Mouse (Mus musculus): ENCODE data around the gene Ahcyl2. TPM values are rescaled to one million over a fixed set of nuclear protein-coding genes. Genes with fewer than 3 reads are reported as not detected.

The Ahcyl2 gene
- polyA plus RNA-seq, 1 experiment from 2014 or later, result 17.1 TPM

DNA sequence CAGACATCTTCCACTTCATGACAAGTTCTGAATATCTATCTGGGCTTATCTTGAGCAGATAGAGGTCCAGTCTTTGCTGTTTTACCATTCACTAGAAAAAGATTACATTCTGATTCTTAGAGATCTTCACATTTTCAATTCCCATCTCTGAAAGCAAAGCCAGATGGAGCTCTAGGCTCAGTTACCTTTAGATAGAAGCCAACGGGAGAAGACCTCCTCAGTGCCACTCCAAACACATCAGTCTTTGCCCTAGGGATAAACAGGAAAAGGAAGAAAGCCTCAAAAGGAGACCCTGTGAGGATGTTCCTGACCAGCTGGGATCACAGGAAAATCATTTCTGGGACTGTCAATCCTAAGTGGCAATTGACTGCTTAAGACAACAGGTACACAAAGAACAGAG lies 145.9 kb downstream of the Ahcyl2 start:
- Histone ChIP-seq H3K4me1 (ENCODE audit: insufficient read depth, low read depth, low read length) (peaks cover 10% of the 10 kb centered on the region; the same call in 1 of the 2 replicates), H3K27ac (ENCODE audit: low read length) (no peak overlapping the region), H3K36me3 (ENCODE audit: insufficient read depth, low read length) (no peaks in the 10 kb centered on the region), H3K27me3 (replicated peaks; ENCODE audit: insufficient read depth, low read length) (peaks cover 7% of the 10 kb centered on the region; the same call in 1 of the 2 replicates), H3K4me2 (replicated peaks; ENCODE audit: low read depth, low read length) (no peak overlapping the region), H3K9ac (replicated peaks; ENCODE audit: low read depth) (no peak overlapping the region), H3K9me3 (ENCODE audit: low read length) (no peaks in the 10 kb centered on the region), H3K4me3 (ENCODE audit: low read depth, low read length) (no peak overlapping the region)
- DNase-seq (ENCODE audit: low spot score) (no peak), ATAC-seq (no peak)
- 8% methylated on average over 1 of the region's 1 CpGs for WGBS
- TF ChIP-seq CTCF (IDR thresholded peaks at IDR 0.05) (peak; percentile 26), EP300 (IDR thresholded peaks at IDR 0.05) (no peak)

DNA sequence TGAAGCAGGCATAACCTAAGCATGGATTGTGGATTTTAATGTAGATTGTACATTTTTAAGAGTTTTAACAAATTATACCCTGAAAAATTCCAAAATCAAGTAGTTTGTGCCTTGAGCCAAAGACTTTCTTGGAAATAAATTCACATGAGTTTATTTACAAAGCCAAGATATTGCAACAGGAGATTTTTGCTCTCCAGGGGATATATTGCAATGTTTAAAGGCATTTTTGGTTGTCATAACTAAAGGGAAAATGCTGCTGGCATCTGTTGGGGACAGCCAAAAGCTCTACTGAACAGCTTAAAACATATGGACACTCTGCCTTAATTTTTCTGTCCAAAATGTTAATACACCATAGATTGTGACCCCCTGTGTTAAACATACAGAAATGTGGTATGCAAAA lies 146.3 kb downstream of the Ahcyl2 start:
- no peak overlapping the region for H3K4me2 ChIP-seq (replicated peaks; ENCODE audit: low read depth, low read length)
- H3K4me3 ChIP-seq (ENCODE audit: low read depth, low read length), result no peak overlapping the region
- H3K9ac ChIP-seq (replicated peaks; ENCODE audit: low read depth), result no peak overlapping the region
- H3K27me3 ChIP-seq (replicated peaks; ENCODE audit: insufficient read depth, low read length), result peaks cover 8% of the 10 kb centered on the region; the same call in 1 of the 2 replicates
- no peak overlapping the region for H3K27ac ChIP-seq (ENCODE audit: low read length)
- H3K9me3 ChIP-seq (ENCODE audit: low read length), result no peaks in the 10 kb centered on the region
- DNase-seq (ENCODE audit: low spot score) (peak; percentile 59), ATAC-seq (no peak)
- no peaks in the 10 kb centered on the region for H3K36me3 ChIP-seq (ENCODE audit: insufficient read depth, low read length)
- peaks cover 10% of the 10 kb centered on the region; the same call in 1 of the 2 replicates for H3K4me1 ChIP-seq (ENCODE audit: insufficient read depth, low read depth, low read length)
- no peak for TF ChIP-seq CTCF (IDR thresholded peaks at IDR 0.05)
- TF ChIP-seq EP300 (IDR thresholded peaks at IDR 0.05), result no peak

DNA sequence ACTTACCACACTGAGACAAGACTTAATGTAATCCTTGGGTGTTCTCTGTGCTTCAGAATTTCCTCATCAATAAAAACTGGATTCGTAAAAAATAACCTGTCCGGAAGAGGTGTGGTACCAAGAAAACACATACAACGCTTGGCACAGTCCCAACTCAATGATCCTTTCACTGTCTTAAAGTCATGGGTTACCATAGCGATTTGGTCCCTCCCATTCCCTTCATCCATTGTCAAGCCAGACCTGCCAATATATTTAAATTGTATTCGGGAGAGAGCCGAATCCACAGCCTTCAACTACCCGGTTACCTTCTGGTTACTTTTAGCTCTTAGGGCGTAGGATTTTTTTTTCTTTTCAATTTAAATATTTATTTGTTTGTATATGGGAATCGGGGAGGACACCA lies 148.0 kb downstream of the Ahcyl2 start:
- Histone ChIP-seq H3K36me3 (ENCODE audit: insufficient read depth, low read length) (no peaks in the 10 kb centered on the region), H3K27me3 (replicated peaks; ENCODE audit: insufficient read depth, low read length) (peaks cover 8% of the 10 kb centered on the region; the same call in 1 of the 2 replicates), H3K9me3 (ENCODE audit: low read length) (no peaks in the 10 kb centered on the region), H3K9ac (replicated peaks; ENCODE audit: low read depth) (no peak overlapping the region), H3K27ac (ENCODE audit: low read length) (no peak overlapping the region), H3K4me2 (replicated peaks; ENCODE audit: low read depth, low read length) (peak overlapping the region; percentile 99), H3K4me3 (ENCODE audit: low read depth, low read length) (no peak overlapping the region), H3K4me1 (ENCODE audit: insufficient read depth, low read depth, low read length) (peaks cover 10% of the 10 kb centered on the region; the same call in 1 of the 2 replicates)
- DNase-seq (ENCODE audit: low spot score) (no peak), ATAC-seq (no peak)
- no peak for TF ChIP-seq CTCF (IDR thresholded peaks at IDR 0.05)
- no peak for TF ChIP-seq EP300 (IDR thresholded peaks at IDR 0.05)
- 40% methylated on average over 9 of the region's 9 CpGs for WGBS

DNA sequence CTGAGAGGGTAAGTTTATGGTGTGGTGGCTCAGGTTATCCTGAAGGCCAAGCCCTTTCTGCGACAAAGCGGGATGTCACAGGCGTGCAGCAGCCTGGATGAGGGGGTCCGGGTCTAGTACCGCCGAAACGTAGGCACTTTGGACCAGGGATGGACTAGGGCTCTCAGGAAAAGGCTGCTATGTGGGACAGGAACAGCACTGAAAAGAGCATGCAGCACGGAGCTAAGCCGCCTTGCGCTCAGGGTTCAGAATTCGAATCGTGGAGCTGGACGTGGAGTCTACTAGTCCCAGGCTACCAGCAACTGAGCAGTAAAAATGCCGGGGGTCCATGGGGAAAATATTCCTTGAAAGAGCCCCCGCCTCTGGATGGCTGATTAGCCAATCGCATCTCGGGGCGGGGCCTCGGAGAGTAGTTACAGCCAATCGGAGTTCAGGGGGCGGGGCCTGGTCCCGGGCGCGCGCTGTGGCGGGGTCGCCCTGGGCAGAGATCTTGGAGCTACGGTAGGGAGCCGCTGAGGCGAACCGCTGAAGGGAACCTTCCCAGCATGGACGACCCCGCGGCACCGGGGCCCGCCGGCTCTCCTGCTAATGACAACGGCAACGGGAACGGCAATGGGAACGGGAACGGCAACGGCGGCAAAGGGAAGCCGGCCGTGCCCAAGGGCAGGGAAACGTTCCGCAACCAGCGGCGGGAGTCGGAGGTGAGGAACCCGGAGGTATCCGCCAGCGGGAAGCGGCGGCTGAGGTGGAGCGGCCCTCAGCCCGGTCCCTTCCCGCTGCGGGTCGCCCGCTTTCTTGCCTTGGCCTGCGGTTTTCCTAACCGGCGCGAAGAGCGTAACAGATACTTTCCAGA lies 148.9 kb downstream of the Ahcyl2 start, which contains the start of gene Strip2:
TSS of gene Strip2 (plus strand) at position 483 of the 853 bp plus-strand sequence.
- 2% methylated on average over 60 of the region's 67 CpGs for WGBS
- Histone ChIP-seq H3K27me3 (replicated peaks; ENCODE audit: insufficient read depth, low read length) (peaks cover 8% of the 10 kb centered on the region; the same call in 1 of the 2 replicates), H3K36me3 (ENCODE audit: insufficient read depth, low read length) (no peaks in the 10 kb centered on the region), H3K9me3 (ENCODE audit: low read length) (no peaks in the 10 kb centered on the region), H3K27ac (ENCODE audit: low read length) (no peak within 1 kb of the TSS), H3K4me2 (replicated peaks; ENCODE audit: low read depth, low read length) (peak within 1 kb of the TSS; percentile 99), H3K4me3 (ENCODE audit: low read depth, low read length) (peak within 1 kb of the TSS; percentile 68), H3K4me1 (ENCODE audit: insufficient read depth, low read depth, low read length) (peaks cover 10% of the 10 kb centered on the region; the same call in 1 of the 2 replicates), H3K9ac (replicated peaks; ENCODE audit: low read depth) (peak within 1 kb of the TSS; percentile 26)
- TF ChIP-seq CTCF (IDR thresholded peaks at IDR 0.05) (no peak), EP300 (IDR thresholded peaks at IDR 0.05) (no peak)
- peak; percentile 98 for ATAC-seq
- peak; percentile 91 for DNase-seq (ENCODE audit: low spot score)

DNA sequence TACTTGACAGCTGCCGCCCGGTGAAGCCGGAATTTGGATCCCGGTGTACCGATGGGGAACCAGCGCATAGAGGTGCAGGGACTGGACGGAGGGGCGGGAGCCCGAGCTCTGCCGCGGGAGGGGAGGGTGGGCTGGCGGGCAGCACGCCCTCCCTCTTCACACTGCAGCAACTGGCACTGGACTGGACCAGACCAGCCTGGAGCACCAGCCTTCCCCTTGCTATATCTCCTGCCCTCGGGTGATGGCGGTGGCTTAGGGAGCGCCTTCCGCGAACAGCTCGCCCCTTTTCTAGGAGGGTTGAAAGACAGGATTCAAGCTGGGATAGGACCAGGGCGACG lies 149.5 kb downstream of the Ahcyl2 start:
- H3K9ac ChIP-seq (replicated peaks; ENCODE audit: low read depth), result peak overlapping the region; percentile 26
- no peaks in the 10 kb centered on the region for H3K36me3 ChIP-seq (ENCODE audit: insufficient read depth, low read length)
- H3K27ac ChIP-seq (ENCODE audit: low read length), result no peak overlapping the region
- H3K4me1 ChIP-seq (ENCODE audit: insufficient read depth, low read depth, low read length), result peaks cover 10% of the 10 kb centered on the region; the same call in 1 of the 2 replicates
- TF ChIP-seq CTCF (IDR thresholded peaks at IDR 0.05) (no peak), EP300 (IDR thresholded peaks at IDR 0.05) (no peak)
- peak overlapping the region; percentile 68 for H3K4me3 ChIP-seq (ENCODE audit: low read depth, low read length)
- ATAC-seq (peak; percentile 65), DNase-seq (ENCODE audit: low spot score) (peak; percentile 41)
- peak overlapping the region; percentile 99 for H3K4me2 ChIP-seq (replicated peaks; ENCODE audit: low read depth, low read length)
- H3K9me3 ChIP-seq (ENCODE audit: low read length), result no peaks in the 10 kb centered on the region
- WGBS, result 0% methylated on average over 21 of the region's 21 CpGs
- peaks cover 8% of the 10 kb centered on the region; the same call in 1 of the 2 replicates for H3K27me3 ChIP-seq (replicated peaks; ENCODE audit: insufficient read depth, low read length)

DNA sequence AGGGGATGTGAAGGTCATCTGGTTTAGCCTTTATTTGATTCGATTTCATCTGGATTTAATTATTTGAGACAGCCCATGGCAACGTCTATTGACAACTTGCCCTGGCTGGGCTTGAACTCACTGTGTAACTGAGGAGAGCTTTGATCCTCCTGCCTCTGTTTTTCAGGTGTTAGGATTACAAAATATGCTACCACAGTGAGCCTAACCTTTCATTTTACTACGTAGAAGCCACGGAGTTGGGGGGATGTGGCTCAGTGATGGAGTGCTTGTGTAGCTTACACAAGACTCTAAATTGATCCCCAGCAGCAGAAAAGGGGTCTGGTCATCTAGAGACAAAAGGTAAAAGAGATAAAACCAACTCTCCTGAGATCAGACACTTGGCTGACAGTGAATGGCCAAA lies 150.1 kb downstream of the Ahcyl2 start:
- peaks cover 10% of the 10 kb centered on the region; the same call in 1 of the 2 replicates for H3K4me1 ChIP-seq (ENCODE audit: insufficient read depth, low read depth, low read length)
- ATAC-seq (no peak), DNase-seq (ENCODE audit: low spot score) (no peak)
- H3K4me2 ChIP-seq (replicated peaks; ENCODE audit: low read depth, low read length), result peak overlapping the region; percentile 99; the same call in 1 of the 2 replicates
- no peak overlapping the region for H3K27ac ChIP-seq (ENCODE audit: low read length)
- no peak for TF ChIP-seq EP300 (IDR thresholded peaks at IDR 0.05)
- no peak for TF ChIP-seq CTCF (IDR thresholded peaks at IDR 0.05)
- H3K9me3 ChIP-seq (ENCODE audit: low read length), result no peaks in the 10 kb centered on the region
- H3K27me3 ChIP-seq (replicated peaks; ENCODE audit: insufficient read depth, low read length), result peaks cover 8% of the 10 kb centered on the region; the same call in 1 of the 2 replicates
- H3K36me3 ChIP-seq (ENCODE audit: insufficient read depth, low read length), result no peaks in the 10 kb centered on the region
- peak overlapping the region; percentile 68 for H3K4me3 ChIP-seq (ENCODE audit: low read depth, low read length)
- 43% methylated on average over 4 of the region's 4 CpGs for WGBS
- H3K9ac ChIP-seq (replicated peaks; ENCODE audit: low read depth), result no peak overlapping the region

Measured in lung, postnatal 0 days (tissue).